Mouse (Mus musculus): ENCODE data around the gene Gchfr. TPM values are rescaled to one million over a fixed set of nuclear protein-coding genes. Genes with fewer than 3 reads are reported as not detected.

Gchfr gene
- total and polyA plus RNA-seq, 3 experiments = 1.1 to 18.2 (median 1.8) TPM

DNA sequence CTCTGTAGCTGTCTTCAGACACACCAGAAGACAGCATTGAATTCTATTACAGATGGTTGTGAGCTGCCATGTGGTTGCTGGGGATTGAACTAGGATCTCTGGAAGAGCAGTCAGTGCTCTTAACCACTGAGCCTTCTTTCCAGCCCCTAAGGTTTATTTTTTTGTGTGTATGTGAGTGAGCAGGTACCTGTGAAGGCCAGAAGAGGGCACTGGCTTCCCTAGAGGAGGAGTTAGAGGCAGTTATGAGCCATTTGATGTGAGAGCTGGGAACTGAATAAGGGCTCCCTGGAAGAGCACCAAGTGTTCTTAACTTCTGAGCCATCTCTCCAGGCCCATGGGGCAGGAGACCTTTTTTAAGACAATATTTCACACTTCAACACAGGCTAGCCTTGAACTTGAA, 2.2 kb upstream of the Gchfr start:
- in situ Hi-C loops (cut with MboI; ENCODE audit: low pct_ligation_motif_present, low pct_unique_long_range_greater_than_20kb, low sequenced_read_pairs) = no loop called here
- TF ChIP-seq RAD21 (IDR thresholded peaks at IDR 0.05; ENCODE audit: low read depth, low read length) (peak; percentile 14), ZMIZ1 (IDR thresholded peaks at IDR 0.05; ENCODE audit: low read depth, low read length) (no peak), CTCF (conservative IDR thresholded peaks at IDR 0.05 in 1 of 2, IDR thresholded peaks at IDR 0.05 in 1 of 2; ENCODE audit: low read depth in 2 of 2, low read length in 2 of 2) (peak in 1 of 2 experiments; percentile 47; a peak in 2 of 4 replicates), SMC3 (IDR thresholded peaks at IDR 0.05; ENCODE audit: low read depth, low read length) (peak; percentile 32)
- dilution Hi-C loops (cut with MboI; ENCODE audit: extremely low pct_ligation_motif_present, extremely low pct_unique_long_range_greater_than_20kb, low sequenced_read_pairs) = no loop called here

GRCm38 (mm10) chr2:119167866-119168256, 288 bp downstream of the Gchfr start:
- TF ChIP-seq POLR2A (IDR thresholded peaks at IDR 0.05; ENCODE audit: low read depth, low read length) (no peak), TCF12 (IDR thresholded peaks at IDR 0.05; ENCODE audit: low read depth, low read length) (0 out of 2 replicates have a peak, but pooled peaks have one; percentile 8)
- H3K27me3 ChIP-seq (replicated peaks) = peaks cover 10% of the 10 kb centered on the region
- H3K9ac ChIP-seq (ENCODE audit: insufficient read depth, low read depth) = no peak overlapping the region
- no peak overlapping the region for H3K27ac ChIP-seq (ENCODE audit: insufficient read depth, low read depth)
- peaks cover 0 to 6% of the 10 kb centered on the region in 2 experiments for H3K36me3 ChIP-seq (replicated peaks in 1 of 2; ENCODE audit: control insufficient read depth in 1 of 2, insufficient read depth in 1 of 2, low read length in 1 of 2)
- in situ Hi-C loops (cut with MboI; ENCODE audit: low pct_ligation_motif_present, low pct_unique_long_range_greater_than_20kb, low sequenced_read_pairs) (no loop called here), dilution Hi-C loops (cut with MboI; ENCODE audit: extremely low pct_ligation_motif_present, extremely low pct_unique_long_range_greater_than_20kb, low sequenced_read_pairs) (no loop called here)
- peaks cover 8% of the 10 kb centered on the region for H3K9me3 ChIP-seq (replicated peaks; ENCODE audit: low read length)
- H3K79me2 ChIP-seq (replicated peaks; ENCODE audit: control insufficient read depth, extremely low read depth, insufficient read depth, poor library complexity, severe bottlenecking) = no peaks in the 10 kb centered on the region
- no peak for DNase-seq (ENCODE audit: extremely low read depth)
- peak overlapping the region; percentile 21 to 57 (median 37) for H3K4me3 ChIP-seq (replicated peaks in 1 of 3; ENCODE audit: low read depth in 2 of 3, low read length in 2 of 3, poor library complexity in 1 of 3)
- H3K4me2 ChIP-seq (ENCODE audit: insufficient read depth, low read depth, poor library complexity, severe bottlenecking) = peak overlapping the region; percentile 74
- H3K4me1 ChIP-seq (ENCODE audit: control insufficient read depth in 1 of 2, insufficient read depth in 2 of 2) = peaks cover 23 to 63% of the 10 kb centered on the region in 2 experiments

More for the DNA sequence above, 2.2 kb upstream of the Gchfr start:
- Histone ChIP-seq H3K4me3 (replicated peaks in 1 of 3; ENCODE audit: low read depth in 2 of 3, low read length in 2 of 3, poor library complexity in 1 of 3) (no peak overlapping the region), H3K79me2 (replicated peaks; ENCODE audit: control insufficient read depth, extremely low read depth, insufficient read depth, poor library complexity, severe bottlenecking) (no peaks in the 10 kb centered on the region), H3K27ac (ENCODE audit: insufficient read depth, low read depth) (no peak overlapping the region), H3K9me3 (replicated peaks; ENCODE audit: low read length) (peaks cover 8% of the 10 kb centered on the region), H3K9ac (ENCODE audit: insufficient read depth, low read depth) (no peak overlapping the region), H3K27me3 (replicated peaks) (peaks cover 13% of the 10 kb centered on the region), H3K4me1 (ENCODE audit: control insufficient read depth in 1 of 2, insufficient read depth in 2 of 2) (peaks cover 8 to 40% of the 10 kb centered on the region in 2 experiments), H3K36me3 (replicated peaks in 1 of 2; ENCODE audit: control insufficient read depth in 1 of 2, insufficient read depth in 1 of 2, low read length in 1 of 2) (no peaks in the 10 kb centered on the region), H3K4me2 (ENCODE audit: insufficient read depth, low read depth, poor library complexity, severe bottlenecking) (no peak overlapping the region)
- DNase-seq (ENCODE audit: extremely low read depth) = no peak

- peaks cover 33 to 73% of the 10 kb centered on the region in 2 experiments for H3K4me1 ChIP-seq (ENCODE audit: control insufficient read depth in 1 of 2, insufficient read depth in 2 of 2)
- no peak overlapping the region for H3K4me3 ChIP-seq (replicated peaks in 1 of 3; ENCODE audit: low read depth in 2 of 3, low read length in 2 of 3, poor library complexity in 1 of 3)
These were observed 2.7 kb downstream of the Gchfr start for GRCm38 (mm10) chr2:119170282-119170681.

More at GRCm38 (mm10) chr2:119170282-119170681, 2.7 kb downstream of the Gchfr start:
- Histone ChIP-seq H3K27ac (ENCODE audit: insufficient read depth, low read depth) (no peak overlapping the region), H3K4me2 (ENCODE audit: insufficient read depth, low read depth, poor library complexity, severe bottlenecking) (no peak overlapping the region), H3K36me3 (replicated peaks in 1 of 2; ENCODE audit: control insufficient read depth in 1 of 2, insufficient read depth in 1 of 2, low read length in 1 of 2) (peaks cover 0 to 6% of the 10 kb centered on the region in 2 experiments), H3K79me2 (replicated peaks; ENCODE audit: control insufficient read depth, extremely low read depth, insufficient read depth, poor library complexity, severe bottlenecking) (no peaks in the 10 kb centered on the region), H3K27me3 (replicated peaks) (peaks cover 10% of the 10 kb centered on the region), H3K9ac (ENCODE audit: insufficient read depth, low read depth) (no peak overlapping the region), H3K9me3 (replicated peaks; ENCODE audit: low read length) (peaks cover 8% of the 10 kb centered on the region)
- TF ChIP-seq ZNF384 (IDR thresholded peaks at IDR 0.05; ENCODE audit: low read depth, low read length) (no peak), JUND (conservative IDR thresholded peaks at IDR 0.05; ENCODE audit: low read depth, low read length) (peak; percentile 70), MAZ (IDR thresholded peaks at IDR 0.05; ENCODE audit: low read depth, low read length) (no peak), RCOR1 (conservative IDR thresholded peaks at IDR 0.05; ENCODE audit: low read depth, low read length) (no peak), ZKSCAN1 (IDR thresholded peaks at IDR 0.05; ENCODE audit: borderline replicate concordance, low read depth, low read length) (no peak), CHD2 (IDR thresholded peaks at IDR 0.05; ENCODE audit: low read length) (no peak), BHLHE40 (IDR thresholded peaks at IDR 0.05; ENCODE audit: low read depth, low read length) (0 out of 2 replicates have a peak, but pooled peaks have one; percentile 5), E2F4 (IDR thresholded peaks at IDR 0.05; ENCODE audit: insufficient replicate concordance, low read depth, low read length) (no peak), KAT2A (IDR thresholded peaks at IDR 0.05; ENCODE audit: insufficient replicate concordance, low read length) (no peak), EP300 (IDR thresholded peaks at IDR 0.05; ENCODE audit: low read length) (peak; percentile 43; the same call in 1 of the 2 replicates), MAFK (IDR thresholded peaks at IDR 0.05; ENCODE audit: insufficient replicate concordance, low read length) (no peak), JUN (IDR thresholded peaks at IDR 0.05; ENCODE audit: insufficient read depth, low read depth, low read length) (no peak), TBP (conservative IDR thresholded peaks at IDR 0.05; ENCODE audit: low read depth, low read length) (no peak), POLR2A (IDR thresholded peaks at IDR 0.05; ENCODE audit: low read depth, low read length) (no peak), GABPA (IDR thresholded peaks at IDR 0.05; ENCODE audit: insufficient replicate concordance, low read depth, low read length) (no peak)
- no peak for DNase-seq (ENCODE audit: extremely low read depth)
- in situ Hi-C loops (cut with MboI; ENCODE audit: low pct_ligation_motif_present, low pct_unique_long_range_greater_than_20kb, low sequenced_read_pairs) = no loop called here
- dilution Hi-C loops (cut with MboI; ENCODE audit: extremely low pct_ligation_motif_present, extremely low pct_unique_long_range_greater_than_20kb, low sequenced_read_pairs) = no loop called here
